Mouse (Mus musculus) limb, embryonic 15.5 days (tissue): ENCODE data around the gene Nlgn1. TPM values are rescaled to one million over a fixed set of nuclear protein-coding genes. Genes with fewer than 3 reads are reported as not detected.

Source experiments
- ATAC-seq: fragments of 200-750 bp; cut with Nextera tagmentation; 2 replicates; pipeline ENCODE4 v1.8.0; 2017; ENCODE audit warnings: low read depth, moderate TSS enrichment; ENCODE audit not compliant: insufficient number of reproducible peaks, low FRiP score, low TSS enrichment
- H3K27ac ChIP-seq: fragments of 300-500 bp; sonication (generic); 2 replicates; pipeline ENCODE4 v1.5.1; 2015; ENCODE audit warnings: moderate library complexity, mild to moderate bottlenecking, inconsistent platforms
- H3K27me3 ChIP-seq: fragments of 300-500 bp; sonication (generic); 2 replicates; pipeline ENCODE4 v1.6.1; 2015; ENCODE audit warnings: inconsistent platforms
- H3K36me3 ChIP-seq: fragments of 300-500 bp; sonication (generic); 2 replicates; pipeline ENCODE4 v1.6.1; 2015; ENCODE audit warnings: inconsistent platforms
- H3K4me1 ChIP-seq: fragments of 300-500 bp; sonication (generic); 2 replicates; pipeline ENCODE4 v1.6.1; 2015; ENCODE audit warnings: inconsistent platforms
- H3K4me2 ChIP-seq: fragments of 300-500 bp; sonication (generic); 2 replicates; pipeline ENCODE4 v1.6.1; 2015; ENCODE audit warnings: mild to moderate bottlenecking, inconsistent platforms
- H3K4me3 ChIP-seq: fragments of 300-500 bp; sonication (generic); 2 replicates; pipeline ENCODE4 v1.5.1; 2015; ENCODE audit warnings: mild to moderate bottlenecking, inconsistent platforms
- H3K9ac ChIP-seq: fragments of 300-500 bp; sonication (generic); 2 replicates; pipeline ENCODE4 v1.6.1; 2015; ENCODE audit warnings: inconsistent platforms
- H3K9me3 ChIP-seq: fragments of 300-500 bp; sonication (generic); 2 replicates; pipeline ENCODE4 v1.6.1; 2016; ENCODE audit warnings: inconsistent platforms
- WGBS: fragments of 180-500 bp; shearing (Covaris S2); methylation state at CpG from one replicate; pipeline ENCODE4 v1.1.7; 2015; 5-methylcytosine and 5-hydroxymethylcytosine counted together
- polyA plus RNA-seq: library from polyadenylated mRNA; unstranded; fragments of >200 nt; fragmentation: Nextera tagmentation; extraction: Ambion mirVana; gene quantifications from 2 replicates; pipeline ENCODE4 v1.2.1, GENCODE M21; 2015

The Nlgn1 gene
- polyA plus RNA-seq, 1 experiment from 2014 or later: 3.1 TPM

DNA sequence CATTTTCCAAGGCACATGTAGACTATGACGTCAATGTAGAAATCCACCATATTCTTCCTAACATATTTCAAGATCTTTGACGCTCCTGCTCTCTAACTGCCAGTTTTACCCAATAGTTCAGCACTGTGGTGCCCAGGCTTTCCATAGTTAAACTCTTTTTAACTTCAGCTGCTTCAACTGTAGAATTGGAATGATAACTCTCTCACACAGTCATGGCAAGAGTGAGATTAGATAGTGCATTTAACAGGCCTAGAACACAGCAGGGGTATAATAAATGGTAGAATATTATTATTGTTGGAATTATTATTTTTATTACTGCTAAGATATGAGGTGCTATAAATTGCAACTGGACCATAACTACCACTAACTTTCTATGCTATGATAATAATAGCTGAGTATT is 574.4 kb downstream of the Nlgn1 start:
- Histone ChIP-seq H3K4me3 (no peak overlapping the region), H3K27ac (no peak overlapping the region), H3K9ac (no peak overlapping the region), H3K36me3 (no peaks in the 10 kb centered on the region), H3K4me2 (no peak overlapping the region), H3K27me3 (no peaks in the 10 kb centered on the region), H3K9me3 (no peaks in the 10 kb centered on the region), H3K4me1 (no peaks in the 10 kb centered on the region)
- ATAC-seq: no peak
- WGBS: 85% methylated on average over 2 of the region's 2 CpGs

DNA sequence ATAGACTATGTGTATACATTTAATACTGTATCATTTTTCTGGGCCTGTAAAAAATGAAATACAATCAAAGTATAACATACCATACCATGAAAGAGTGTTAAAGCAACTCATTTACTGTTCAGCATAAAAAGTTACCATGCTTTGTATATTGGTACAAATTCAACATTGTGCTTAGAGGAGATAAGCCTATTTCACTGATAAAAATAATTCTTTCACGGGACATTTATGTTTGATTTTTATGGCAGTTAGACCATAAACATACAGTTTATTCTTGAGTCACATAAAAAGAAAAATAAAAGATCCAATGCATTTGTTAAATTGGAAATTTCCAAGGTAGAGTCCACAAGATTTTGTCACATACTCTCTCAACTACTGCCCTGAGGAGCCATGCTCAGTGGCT is 608.1 kb downstream of the Nlgn1 start:
- H3K27ac ChIP-seq: no peak overlapping the region
- H3K4me2 ChIP-seq: no peak overlapping the region
- no peaks in the 10 kb centered on the region for H3K27me3 ChIP-seq
- no peak overlapping the region for H3K4me3 ChIP-seq
- no peaks in the 10 kb centered on the region for H3K4me1 ChIP-seq
- WGBS: 65% methylated on average over 1 of the region's 1 CpGs
- H3K36me3 ChIP-seq: no peaks in the 10 kb centered on the region
- H3K9me3 ChIP-seq: no peaks in the 10 kb centered on the region
- no peak overlapping the region for H3K9ac ChIP-seq
- no peak for ATAC-seq

DNA sequence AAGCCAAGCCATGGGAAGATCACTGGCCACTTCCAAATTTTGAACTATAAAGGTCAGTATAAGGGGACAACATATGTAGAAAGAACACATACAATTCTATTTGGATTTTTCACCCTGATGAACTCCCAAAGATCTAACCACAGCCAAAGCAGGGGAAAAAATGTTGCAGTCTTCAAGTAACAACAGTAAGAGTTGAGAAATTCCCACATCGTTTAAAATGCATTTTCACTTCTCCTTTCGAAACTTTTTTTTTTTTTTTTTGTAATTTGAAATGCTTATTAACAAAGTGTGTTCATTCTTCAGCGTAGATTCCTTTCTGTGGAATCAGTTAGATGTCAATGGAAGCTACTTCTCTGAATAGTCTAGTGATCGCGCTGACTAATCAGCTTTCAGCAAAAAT is 610.8 kb downstream of the Nlgn1 start:
- no peak overlapping the region for H3K4me2 ChIP-seq
- H3K4me1 ChIP-seq: no peaks in the 10 kb centered on the region
- H3K36me3 ChIP-seq: no peaks in the 10 kb centered on the region
- H3K4me3 ChIP-seq: no peak overlapping the region
- no peak for ATAC-seq
- 88% methylated on average over 5 of the region's 5 CpGs for WGBS
- H3K9me3 ChIP-seq: no peaks in the 10 kb centered on the region
- H3K27ac ChIP-seq: no peak overlapping the region
- H3K27me3 ChIP-seq: no peaks in the 10 kb centered on the region
- H3K9ac ChIP-seq: no peak overlapping the region

GRCm38 (mm10) chr3:25707380-25707779 is 624.9 kb downstream of the Nlgn1 start:
- H3K36me3 ChIP-seq: no peaks in the 10 kb centered on the region
- H3K27me3 ChIP-seq: no peaks in the 10 kb centered on the region
- no peak overlapping the region for H3K27ac ChIP-seq
- no peaks in the 10 kb centered on the region for H3K9me3 ChIP-seq
- H3K4me2 ChIP-seq: no peak overlapping the region
- H3K9ac ChIP-seq: no peak overlapping the region
- no peaks in the 10 kb centered on the region for H3K4me1 ChIP-seq
- no peak overlapping the region for H3K4me3 ChIP-seq
- no peak for ATAC-seq
- 63% methylated on average over 2 of the region's 2 CpGs for WGBS

GRCm38 (mm10) chr3:25697231-25697630 is 635.0 kb downstream of the Nlgn1 start:
- H3K4me3 ChIP-seq: no peak overlapping the region
- H3K27me3 ChIP-seq: no peaks in the 10 kb centered on the region
- H3K4me1 ChIP-seq: no peaks in the 10 kb centered on the region
- H3K36me3 ChIP-seq: no peaks in the 10 kb centered on the region
- no peak overlapping the region for H3K27ac ChIP-seq
- H3K9ac ChIP-seq: no peak overlapping the region
- no peak overlapping the region for H3K4me2 ChIP-seq
- WGBS: 80% methylated on average over 1 of the region's 1 CpGs
- ATAC-seq: no peak
- H3K9me3 ChIP-seq: no peaks in the 10 kb centered on the region

DNA sequence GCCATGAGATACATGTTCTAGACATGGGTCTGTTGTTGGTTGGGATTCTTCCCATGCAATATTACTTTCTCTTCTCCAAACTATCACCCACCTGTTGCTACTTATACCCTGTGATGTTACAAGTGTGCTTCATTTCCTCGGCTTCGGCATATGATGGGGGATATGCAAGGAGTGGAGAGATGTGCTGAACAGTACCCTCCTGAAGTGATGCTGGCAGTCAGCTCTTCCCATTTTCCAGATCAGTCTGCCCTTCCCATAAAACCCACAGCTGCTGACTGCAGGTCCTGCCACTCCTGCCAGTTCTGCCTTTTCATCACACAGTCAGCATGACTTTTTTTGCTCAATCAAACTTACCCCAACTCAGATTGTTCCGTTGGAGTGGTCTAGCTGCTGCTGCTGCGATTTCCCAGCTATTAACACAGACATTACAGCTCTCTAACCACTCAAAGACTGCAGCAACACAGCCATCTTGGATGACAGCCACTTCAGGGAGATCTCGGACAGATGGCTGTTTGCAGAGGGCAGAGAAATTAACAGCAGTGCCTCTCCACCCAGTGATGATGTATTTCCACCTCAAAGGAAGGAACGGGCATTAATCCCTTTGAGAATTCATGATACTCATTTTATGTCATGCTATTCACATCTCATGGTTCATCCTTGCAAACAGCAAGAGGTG is 643.3 kb downstream of the Nlgn1 start:
- Histone ChIP-seq H3K36me3 (no peaks in the 10 kb centered on the region), H3K4me1 (no peaks in the 10 kb centered on the region), H3K27me3 (no peaks in the 10 kb centered on the region), H3K9me3 (no peaks in the 10 kb centered on the region), H3K9ac (no peak overlapping the region), H3K4me3 (no peak overlapping the region), H3K4me2 (no peak overlapping the region), H3K27ac (no peak overlapping the region)
- ATAC-seq: no peak
- WGBS: 70% methylated on average over 6 of the region's 6 CpGs

- Histone ChIP-seq H3K36me3 (no peaks in the 10 kb centered on the region), H3K27ac (no peak overlapping the region), H3K27me3 (no peaks in the 10 kb centered on the region), H3K4me3 (no peak overlapping the region), H3K4me2 (no peak overlapping the region), H3K9ac (no peak overlapping the region), H3K9me3 (no peaks in the 10 kb centered on the region), H3K4me1 (no peaks in the 10 kb centered on the region)
- no peak for ATAC-seq
- 83% methylated on average over 2 of the region's 2 CpGs for WGBS
Observed at GRCm38 (mm10) chr3:25683696-25684095, 648.6 kb downstream of the Nlgn1 start.

DNA sequence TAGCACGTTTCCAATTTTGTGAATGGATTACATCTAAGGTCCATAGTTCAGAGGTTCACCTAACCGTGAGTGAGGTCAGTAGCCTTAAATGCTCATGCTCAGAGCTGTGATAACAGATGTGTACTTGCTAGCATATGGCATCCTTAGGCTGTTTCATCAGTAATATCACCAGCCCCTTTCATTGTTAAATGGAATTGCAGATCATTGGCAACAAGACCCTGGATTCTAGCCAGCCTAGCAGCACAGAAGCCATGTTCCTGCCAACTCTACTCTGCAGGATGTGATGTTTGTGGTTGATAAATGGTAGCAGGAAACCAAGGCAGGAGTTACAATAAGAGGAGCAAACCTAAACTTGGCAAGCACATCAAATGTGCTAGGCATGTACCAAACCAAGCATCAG is 652.9 kb downstream of the Nlgn1 start:
- H3K27me3 ChIP-seq: no peaks in the 10 kb centered on the region
- no peaks in the 10 kb centered on the region for H3K4me1 ChIP-seq
- H3K9ac ChIP-seq: no peak overlapping the region
- H3K9me3 ChIP-seq: no peaks in the 10 kb centered on the region
- no peak overlapping the region for H3K4me2 ChIP-seq
- no peak overlapping the region for H3K4me3 ChIP-seq
- no peak for ATAC-seq
- WGBS: 69% methylated on average over 2 of the region's 2 CpGs
- H3K27ac ChIP-seq: no peak overlapping the region
- H3K36me3 ChIP-seq: no peaks in the 10 kb centered on the region

GRCm38 (mm10) chr3:25675888-25676287 is 656.4 kb downstream of the Nlgn1 start:
- Histone ChIP-seq H3K36me3 (no peaks in the 10 kb centered on the region), H3K4me2 (no peak overlapping the region), H3K27me3 (no peaks in the 10 kb centered on the region), H3K27ac (no peak overlapping the region), H3K4me1 (no peaks in the 10 kb centered on the region), H3K9ac (no peak overlapping the region), H3K9me3 (no peaks in the 10 kb centered on the region), H3K4me3 (no peak overlapping the region)
- no peak for ATAC-seq
- 83% methylated on average over 10 of the region's 10 CpGs for WGBS

- ATAC-seq: no peak
- H3K36me3 ChIP-seq: no peaks in the 10 kb centered on the region
- H3K4me1 ChIP-seq: no peaks in the 10 kb centered on the region
- H3K4me2 ChIP-seq: no peak overlapping the region
- H3K9ac ChIP-seq: no peak overlapping the region
- no peak overlapping the region for H3K4me3 ChIP-seq
- no peaks in the 10 kb centered on the region for H3K27me3 ChIP-seq
- WGBS: 55% methylated on average over 3 of the region's 3 CpGs
- no peak overlapping the region for H3K27ac ChIP-seq
- H3K9me3 ChIP-seq: no peaks in the 10 kb centered on the region
Observed at GRCm38 (mm10) chr3:25675069-25675468, 657.2 kb downstream of the Nlgn1 start.

GRCm38 (mm10) chr3:25673408-25673807 is 658.9 kb downstream of the Nlgn1 start:
- Histone ChIP-seq H3K27me3 (no peaks in the 10 kb centered on the region), H3K4me3 (no peak overlapping the region), H3K36me3 (no peaks in the 10 kb centered on the region), H3K4me1 (no peaks in the 10 kb centered on the region), H3K4me2 (no peak overlapping the region), H3K27ac (no peak overlapping the region), H3K9ac (no peak overlapping the region), H3K9me3 (no peaks in the 10 kb centered on the region)
- ATAC-seq: no peak
- WGBS: 51% methylated on average over 5 of the region's 5 CpGs

- 66% methylated on average over 4 of the region's 4 CpGs for WGBS
- ATAC-seq: no peak
- H3K4me2 ChIP-seq: no peak overlapping the region
- no peak overlapping the region for H3K4me3 ChIP-seq
- no peak overlapping the region for H3K9ac ChIP-seq
- no peaks in the 10 kb centered on the region for H3K4me1 ChIP-seq
- no peaks in the 10 kb centered on the region for H3K36me3 ChIP-seq
- no peak overlapping the region for H3K27ac ChIP-seq
- no peaks in the 10 kb centered on the region for H3K27me3 ChIP-seq
- H3K9me3 ChIP-seq: no peaks in the 10 kb centered on the region
Observed at GRCm38 (mm10) chr3:25672779-25673178, 659.5 kb downstream of the Nlgn1 start.

DNA sequence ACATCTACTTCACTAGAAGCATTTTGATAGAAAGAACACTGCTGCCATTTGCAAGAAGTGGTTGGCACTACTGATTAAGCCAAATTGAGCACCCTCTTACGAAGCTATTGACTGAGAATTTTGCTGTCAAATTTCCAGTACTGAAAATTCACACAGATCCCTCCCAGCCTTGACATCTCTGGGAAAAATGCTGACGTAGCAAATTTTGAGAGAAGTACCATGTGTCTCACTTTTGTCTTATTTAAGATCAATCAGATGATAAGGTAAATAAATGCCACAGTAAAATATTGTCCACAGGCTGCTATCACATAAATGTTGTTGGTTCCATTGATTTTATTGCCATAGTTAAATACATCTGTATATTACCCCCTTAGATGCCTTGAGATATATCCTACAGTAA is 668.8 kb downstream of the Nlgn1 start:
- Histone ChIP-seq H3K9me3 (no peaks in the 10 kb centered on the region), H3K4me2 (no peak overlapping the region), H3K36me3 (no peaks in the 10 kb centered on the region), H3K27ac (no peak overlapping the region), H3K9ac (no peak overlapping the region), H3K27me3 (no peaks in the 10 kb centered on the region), H3K4me3 (no peak overlapping the region), H3K4me1 (no peaks in the 10 kb centered on the region)
- no peak for ATAC-seq
- WGBS: 82% methylated on average over 2 of the region's 2 CpGs
